Mouse (Mus musculus) limb, embryonic 10.5 days (tissue): Measurements from ENCODE around the gene Rpl41. TPM values are rescaled to one million over a fixed set of nuclear protein-coding genes. Genes with fewer than 3 reads are reported as not detected.
"Not testable (repeated sequence)": the region's sequence is repeated elsewhere in the genome, so short reads cannot be mapped to it uniquely, and the experiment has no call there.

Source experiments
- DNase-seq: peaks from one replicate; pipeline ENCODE4 v3.0.0-alpha.2; 2017; ENCODE audit warnings: low spot score
- H3K27ac ChIP-seq: fragments of 300-500 bp; sonication (generic); 2 replicates; pipeline ENCODE4 v1.5.1; 2016; ENCODE audit warnings: mild to moderate bottlenecking
- H3K27me3 ChIP-seq: fragments of 300-500 bp; sonication (generic); 2 replicates; pipeline ENCODE4 v1.6.1; 2016; ENCODE audit warnings: low read depth, mild to moderate bottlenecking; ENCODE audit not compliant: poor library complexity, severe bottlenecking
- H3K36me3 ChIP-seq: fragments of 300-500 bp; sonication (generic); 2 replicates; pipeline ENCODE4 v1.6.1; 2016; ENCODE audit warnings: mild to moderate bottlenecking, moderate library complexity
- H3K4me1 ChIP-seq: fragments of 300-500 bp; sonication (generic); 2 replicates; pipeline ENCODE4 v1.6.1; 2016
- H3K4me3 ChIP-seq: fragments of 300-500 bp; sonication (generic); 2 replicates; pipeline ENCODE4 v1.5.1; 2016; ENCODE audit warnings: mild to moderate bottlenecking, moderate library complexity
- H3K9me3 ChIP-seq: fragments of 300-500 bp; sonication (generic); replicated peaks from 2 replicates; pipeline ENCODE4 v1.6.1; 2016; ENCODE audit warnings: mild to moderate bottlenecking
- WGBS: fragments of 180-500 bp; shearing (Covaris S2); methylation state at CpG from one replicate; pipeline ENCODE4 v1.1.7; 2016; 5-methylcytosine and 5-hydroxymethylcytosine counted together
- polyA plus RNA-seq: library from polyadenylated mRNA; unstranded; fragments of >200 nt; fragmentation: Nextera tagmentation; extraction: Ambion mirVana; gene quantifications from 2 replicates; pipeline ENCODE4 v1.2.1, GENCODE M21; 2016

Gene Rpl41
- polyA plus RNA-seq, 1 experiment from 2014 or later: 3,499 TPM

GRCm38 (mm10) chr10:128548051-128548791 lies 884 bp downstream of the Rpl41 start:
- WGBS: under 1% methylated on average over 23 of the region's 30 CpGs
- Histone ChIP-seq H3K27ac (peak overlapping the region; percentile 98), H3K4me1 (peaks cover 26% of the 10 kb centered on the region), H3K36me3 (peaks cover 37% of the 10 kb centered on the region), H3K4me3 (peak overlapping the region; percentile 83)
- not testable (repeated sequence) for DNase-seq, H3K27me3 ChIP-seq, H3K9me3 ChIP-seq

GRCm38 (mm10) chr10:128547361-128548032 lies 1.6 kb downstream of the Rpl41 start, which contains the start of gene Zc3h10:
Gene Zc3h10, minus strand, starts transcription at chr10:128547774.
- Histone ChIP-seq H3K27me3 (no peaks in the 10 kb centered on the region), H3K4me1 (peaks cover 26% of the 10 kb centered on the region), H3K9me3 (no peaks in the 10 kb centered on the region), H3K36me3 (peaks cover 44% of the 10 kb centered on the region), H3K4me3 (peak within 1 kb of the TSS; percentile 83), H3K27ac (peak within 1 kb of the TSS; percentile 98)
- WGBS: 0% methylated on average over 50 of the region's 50 CpGs
- peak; percentile 93 for DNase-seq

- Histone ChIP-seq H3K4me3 (peak overlapping the region; percentile 83), H3K27me3 (no peaks in the 10 kb centered on the region), H3K36me3 (peaks cover 51% of the 10 kb centered on the region), H3K4me1 (peaks cover 26% of the 10 kb centered on the region), H3K27ac (peak overlapping the region; percentile 91), H3K9me3 (no peaks in the 10 kb centered on the region)
- 32% methylated on average over 7 of the region's 7 CpGs for WGBS
- DNase-seq: no peak
Measured at GRCm38 (mm10) chr10:128546787-128547186, 2.3 kb downstream of the Rpl41 start.

GRCm38 (mm10) chr10:128546361-128546760 lies 2.7 kb downstream of the Rpl41 start:
- peaks cover 26% of the 10 kb centered on the region for H3K4me1 ChIP-seq
- H3K27ac ChIP-seq: no peak overlapping the region
- WGBS: 15% methylated on average over 4 of the region's 4 CpGs
- H3K9me3 ChIP-seq: no peaks in the 10 kb centered on the region
- peak overlapping the region; percentile 83 for H3K4me3 ChIP-seq
- H3K36me3 ChIP-seq: peaks cover 55% of the 10 kb centered on the region
- H3K27me3 ChIP-seq: no peaks in the 10 kb centered on the region
- DNase-seq: no peak

- no peaks in the 10 kb centered on the region for H3K27me3 ChIP-seq
- peaks cover 60% of the 10 kb centered on the region for H3K36me3 ChIP-seq
- WGBS: 85% methylated on average over 3 of the region's 3 CpGs
- H3K4me3 ChIP-seq: peak overlapping the region; percentile 83; the same call in 1 of the 2 replicates
- peaks cover 26% of the 10 kb centered on the region for H3K4me1 ChIP-seq
- no peak overlapping the region for H3K27ac ChIP-seq
- DNase-seq: no peak
- no peaks in the 10 kb centered on the region for H3K9me3 ChIP-seq
Measured at GRCm38 (mm10) chr10:128545570-128545898, 3.6 kb downstream of the Rpl41 start.

DNA sequence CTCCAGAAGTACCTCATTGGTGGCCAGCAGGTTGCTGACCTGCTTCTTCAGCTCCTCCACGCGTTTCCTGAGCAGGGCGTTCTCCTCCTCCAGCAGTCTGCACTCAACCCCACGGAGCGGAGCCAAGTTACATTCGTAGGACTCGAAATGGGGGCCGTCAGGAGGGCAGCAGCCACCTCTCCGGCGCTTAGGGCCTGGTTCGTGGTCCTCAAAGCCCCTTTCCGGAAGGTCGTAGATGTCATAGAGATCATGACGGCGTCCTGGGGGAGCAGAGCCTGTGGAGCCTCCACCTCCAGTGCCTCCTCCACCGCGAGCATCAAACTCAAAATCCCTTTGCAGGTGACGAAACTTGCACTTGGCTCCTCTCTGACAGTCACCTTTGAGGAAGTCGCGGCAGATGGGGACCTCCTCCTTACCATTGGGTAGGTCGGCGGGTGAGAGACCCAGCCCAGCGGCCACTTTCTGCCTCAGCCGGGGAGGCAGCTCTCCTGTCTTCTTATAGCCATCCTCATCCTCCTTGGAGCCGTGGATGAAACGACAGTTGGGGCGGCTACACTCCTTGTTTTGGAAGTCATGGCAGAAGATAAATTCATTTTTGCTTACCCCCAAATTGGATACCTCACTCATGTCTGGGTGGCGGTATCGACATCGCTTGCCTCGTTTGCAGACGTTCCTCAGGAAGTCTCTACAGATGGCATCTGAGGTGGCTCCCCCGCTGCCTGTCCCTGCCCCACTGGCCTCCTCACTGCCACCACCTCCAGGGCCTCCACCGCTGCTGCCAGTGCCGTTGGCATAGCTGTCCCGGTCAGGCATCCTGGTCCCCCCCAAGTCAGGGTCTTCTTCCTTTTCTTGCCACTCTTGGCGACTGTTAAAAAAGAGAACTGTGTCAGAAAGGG lies 4.2 kb downstream of the Rpl41 start:
- peak overlapping the region; percentile 1 for H3K4me3 ChIP-seq
- no peak overlapping the region for H3K27ac ChIP-seq
- H3K27me3 ChIP-seq: no peaks in the 10 kb centered on the region
- no peak for DNase-seq
- H3K9me3 ChIP-seq: no peaks in the 10 kb centered on the region
- WGBS: 94% methylated on average over 37 of the region's 37 CpGs
- H3K36me3 ChIP-seq: peaks cover 60% of the 10 kb centered on the region
- peaks cover 26% of the 10 kb centered on the region for H3K4me1 ChIP-seq

DNA sequence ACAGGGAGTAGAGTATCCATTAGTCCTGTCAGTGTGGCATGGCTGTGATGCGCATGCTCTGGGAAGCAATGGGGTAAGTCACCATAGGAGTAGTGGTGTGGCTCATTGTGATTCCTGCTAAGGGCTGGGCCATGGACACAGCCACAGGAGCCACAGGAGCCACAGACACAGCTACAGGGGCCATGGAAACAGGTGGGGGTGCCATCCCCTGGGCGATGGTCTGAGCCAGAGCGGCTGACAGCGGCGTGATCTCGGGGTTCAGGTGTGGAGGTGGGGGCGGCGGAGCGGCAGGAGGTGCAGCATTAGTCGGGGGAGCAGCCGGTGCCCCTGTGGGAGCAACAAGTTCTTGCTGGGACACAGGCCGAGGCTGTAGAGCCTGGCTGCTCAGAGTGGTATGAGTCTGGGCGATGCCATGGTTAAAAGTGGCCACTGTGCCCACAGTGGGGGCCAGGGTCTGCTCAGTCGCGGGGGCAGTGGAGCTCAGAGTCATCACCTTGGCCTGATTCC lies 4.9 kb downstream of the Rpl41 start:
- Histone ChIP-seq H3K4me3 (no peak overlapping the region), H3K9me3 (no peaks in the 10 kb centered on the region), H3K27ac (no peak overlapping the region), H3K27me3 (no peaks in the 10 kb centered on the region), H3K36me3 (peaks cover 60% of the 10 kb centered on the region), H3K4me1 (peaks cover 24% of the 10 kb centered on the region)
- 95% methylated on average over 15 of the region's 15 CpGs for WGBS
- no peak for DNase-seq

DNA sequence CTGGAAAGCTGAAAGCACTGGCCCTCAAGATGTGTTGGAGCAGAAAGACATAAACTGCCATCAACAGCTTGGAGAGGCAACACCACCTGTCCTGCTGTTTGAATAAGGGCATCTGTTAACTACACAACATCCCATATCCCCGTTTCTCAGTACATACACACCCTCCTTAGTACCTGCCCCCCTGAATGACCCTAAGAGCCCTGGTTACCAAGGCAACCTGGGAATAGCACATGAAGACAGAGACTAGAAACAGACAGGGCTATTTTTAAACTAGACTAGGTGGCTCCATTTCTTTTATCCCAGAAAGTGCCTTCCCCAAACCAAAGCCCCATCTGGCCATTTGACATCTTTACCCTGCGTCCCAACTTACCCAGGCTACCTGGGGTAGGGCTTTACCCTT lies 6.0 kb downstream of the Rpl41 start:
- WGBS: 72% methylated on average over 2 of the region's 2 CpGs
- H3K27me3 ChIP-seq: no peaks in the 10 kb centered on the region
- no peak for DNase-seq
- no peak overlapping the region for H3K27ac ChIP-seq
- peaks cover 56% of the 10 kb centered on the region for H3K36me3 ChIP-seq
- no peaks in the 10 kb centered on the region for H3K9me3 ChIP-seq
- H3K4me3 ChIP-seq: no peak overlapping the region
- H3K4me1 ChIP-seq: peaks cover 24% of the 10 kb centered on the region

DNA sequence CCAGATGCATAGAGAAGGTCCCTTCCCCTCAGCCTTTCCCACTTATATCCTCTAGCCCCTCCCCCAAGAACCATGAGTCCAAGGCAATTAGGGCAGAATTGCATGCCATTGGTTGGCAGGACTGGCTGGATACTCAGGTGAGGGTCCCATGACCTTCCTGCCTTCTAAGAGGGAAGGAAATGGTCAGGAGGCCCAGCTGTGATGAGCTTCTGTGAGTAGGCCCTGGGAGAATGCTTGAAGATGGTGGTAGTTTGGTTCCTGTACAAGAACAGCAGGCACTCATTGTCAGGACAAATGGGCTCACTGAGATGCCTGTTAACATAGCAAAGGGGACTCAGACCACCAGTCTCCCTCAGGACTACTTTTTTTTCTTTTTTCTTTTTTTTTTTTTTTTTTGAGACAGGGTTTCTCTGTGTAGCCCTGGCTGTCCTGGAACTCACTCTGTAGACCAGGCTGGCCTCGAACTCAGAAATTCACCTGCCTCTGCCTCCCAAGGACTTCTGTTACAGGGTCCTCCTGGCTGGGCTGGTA lies 10.7 kb downstream of the Rpl41 start:
- H3K4me3 ChIP-seq: no peak overlapping the region
- 84% methylated on average over 1 of the region's 1 CpGs for WGBS
- no peaks in the 10 kb centered on the region for H3K27me3 ChIP-seq
- peaks cover 25% of the 10 kb centered on the region for H3K36me3 ChIP-seq
- no peaks in the 10 kb centered on the region for H3K9me3 ChIP-seq
- H3K27ac ChIP-seq: no peak overlapping the region
- H3K4me1 ChIP-seq: no peaks in the 10 kb centered on the region; the same call in 1 of the 2 replicates
- no peak for DNase-seq

- H3K27me3 ChIP-seq: no peaks in the 10 kb centered on the region
- H3K27ac ChIP-seq: peak overlapping the region; percentile 15; the same call in 1 of the 2 replicates
- H3K9me3 ChIP-seq: no peaks in the 10 kb centered on the region
- peak; percentile 90 for DNase-seq
- WGBS: 16% methylated on average over 18 of the region's 18 CpGs
- no peaks in the 10 kb centered on the region; the same call in 1 of the 2 replicates for H3K4me1 ChIP-seq
- peak overlapping the region; percentile 6 for H3K4me3 ChIP-seq
- H3K36me3 ChIP-seq: peaks cover 5% of the 10 kb centered on the region
Measured at GRCm38 (mm10) chr10:128536266-128536940, 12.7 kb downstream of the Rpl41 start.

GRCm38 (mm10) chr10:128535624-128536265 lies 13.4 kb downstream of the Rpl41 start:
- WGBS: 79% methylated on average over 4 of the region's 4 CpGs
- DNase-seq: no peak
- Histone ChIP-seq H3K27me3 (no peaks in the 10 kb centered on the region), H3K9me3 (no peaks in the 10 kb centered on the region), H3K4me3 (peak overlapping the region; percentile 6), H3K4me1 (no peaks in the 10 kb centered on the region; the same call in 1 of the 2 replicates), H3K27ac (0 out of 2 replicates have a peak overlapping the region, but pooled peaks have one; percentile 15), H3K36me3 (no peaks in the 10 kb centered on the region)
